Mouse (Mus musculus) large intestine, adult 2 months (tissue): ENCODE measurements around the gene Gnmt. TPM values are rescaled to one million over a fixed set of nuclear protein-coding genes. Genes with fewer than 3 reads are reported as not detected.

Experiments used
- DNase-seq: peaks from one replicate; pipeline ENCODE4 v3.0.0-alpha.2; 2012; ENCODE audit warnings: low read depth, low spot score
- WGBS: fragments of 180-500 bp; shearing (Covaris S2); methylation state at CpG from one replicate; pipeline ENCODE4 v1.1.7; 2018; 5-methylcytosine and 5-hydroxymethylcytosine counted together
- polyA plus RNA-seq: library from polyadenylated mRNA; depleted of rRNA; stranded (reverse); fragments of >200 nt; gene quantifications from 2 replicates; pipeline ENCODE4 v1.2.3, GENCODE M21; 2012

Gene Gnmt
- polyA plus RNA-seq, 1 experiment = 0.94 TPM

- WGBS = 82% methylated on average over 8 of the region's 8 CpGs
- no peak for DNase-seq
Observed at GRCm38 (mm10) chr17:46747234-46747633, 18.3 kb upstream of the Gnmt start.

- DNase-seq = no peak
- 88% methylated on average over 2 of the region's 2 CpGs for WGBS
Observed at GRCm38 (mm10) chr17:46745506-46745905, 16.5 kb upstream of the Gnmt start.

GRCm38 (mm10) chr17:46742986-46743385 is 14.0 kb upstream of the Gnmt start:
- no peak for DNase-seq
- 84% methylated on average over 9 of the region's 9 CpGs for WGBS

- DNase-seq = no peak
- 94% methylated on average over 6 of the region's 6 CpGs for WGBS
Observed at GRCm38 (mm10) chr17:46741305-46741704, 12.3 kb upstream of the Gnmt start.

GRCm38 (mm10) chr17:46736160-46736559 is 7.2 kb upstream of the Gnmt start:
- WGBS = 60% methylated on average over 10 of the region's 10 CpGs
- DNase-seq = no peak

GRCm38 (mm10) chr17:46735287-46735686 is 6.3 kb upstream of the Gnmt start:
- WGBS = 84% methylated on average over 7 of the region's 7 CpGs

GRCm38 (mm10) chr17:46734055-46734454 is 5.1 kb upstream of the Gnmt start:
- no peak for DNase-seq
- 86% methylated on average over 3 of the region's 3 CpGs for WGBS

More at GRCm38 (mm10) chr17:46735287-46735686, 6.3 kb upstream of the Gnmt start:
- no peak for DNase-seq

- DNase-seq = no peak
- 33% methylated on average over 11 of the region's 11 CpGs for WGBS
Observed at GRCm38 (mm10) chr17:46728496-46728895, 472 bp downstream of the Gnmt start.

GRCm38 (mm10) chr17:46728021-46728420 is 947 bp downstream of the Gnmt start:
- WGBS = 43% methylated on average over 6 of the region's 6 CpGs
- DNase-seq = no peak

GRCm38 (mm10) chr17:46727271-46727670 is 1.7 kb downstream of the Gnmt start:
- WGBS = 89% methylated on average over 11 of the region's 11 CpGs
- DNase-seq = no peak

- 90% methylated on average over 26 of the region's 26 CpGs for WGBS
- no peak for DNase-seq
Observed at GRCm38 (mm10) chr17:46725731-46726645, 3.0 kb downstream of the Gnmt start.

- no peak for DNase-seq
- 77% methylated on average over 9 of the region's 9 CpGs for WGBS
Observed at GRCm38 (mm10) chr17:46725273-46725672, 3.7 kb downstream of the Gnmt start.

GRCm38 (mm10) chr17:46724477-46725084 is 4.4 kb downstream of the Gnmt start:
- WGBS = 80% methylated on average over 20 of the region's 20 CpGs
- no peak for DNase-seq

GRCm38 (mm10) chr17:46721077-46721476 is 7.9 kb downstream of the Gnmt start:
- WGBS = 91% methylated on average over 7 of the region's 7 CpGs
- no peak for DNase-seq

GRCm38 (mm10) chr17:46714756-46715481 is 14.0 kb downstream of the Gnmt start:
- no peak for DNase-seq

GRCm38 (mm10) chr17:46713849-46714248 is 15.1 kb downstream of the Gnmt start:
- no peak for DNase-seq
- WGBS = 87% methylated on average over 9 of the region's 9 CpGs

More at GRCm38 (mm10) chr17:46714756-46715481, 14.0 kb downstream of the Gnmt start:
- WGBS = 92% methylated on average over 11 of the region's 11 CpGs

- 22% methylated on average over 7 of the region's 7 CpGs for WGBS
- no peak for DNase-seq
Observed at GRCm38 (mm10) chr17:46712442-46712841, 16.5 kb downstream of the Gnmt start.

- WGBS = under 1% methylated on average over 76 of the region's 76 CpGs
- no peak for DNase-seq
Observed at GRCm38 (mm10) chr17:46711612-46712271, 17.2 kb downstream of the Gnmt start.

- peak; percentile 84 for DNase-seq
Observed at GRCm38 (mm10) chr17:46710959-46711597, 17.9 kb downstream of the Gnmt start, which contains the start of gene Pex6. Gene Pex6, plus strand, starts transcription at chr17:46711463.

More at GRCm38 (mm10) chr17:46710959-46711597, 17.9 kb downstream of the Gnmt start, which contains the start of gene Pex6:
- 5% methylated on average over 36 of the region's 36 CpGs for WGBS
